In genomic region chr8:116412703-116413102, GRCm38 (mm10) we compare ENCODE assay signal across 14 mouse cellular contexts.
A peak's percentile ranks its signal among the peaks of the same experiment; 100 is the strongest.
DNase-seq lines count a peak whose midpoint lies in the region; ATAC-seq and TF ChIP-seq lines count a peak whose summit lies in the region.
"Had no signal": no experiment of that assay in that cellular context is flagged by ENCODE, and none has a peak within 500 bp of the region (broad histone marks: within the 10 kb centered on the region; RNA-seq: fewer than 3 reads in every experiment).

No protein-coding gene starts in this region.

- H3K27ac ChIP-seq in kidney, adult 2 months (ENCODE audit: insufficient read depth, low read depth, low read length), result no peak overlapping the region
- no peak overlapping the region for H3K27ac ChIP-seq in embryonic facial prominence, embryonic 14.5 days (replicated peaks; ENCODE audit: low read depth, low read length)
- H3K27ac ChIP-seq in intestine, embryonic 16.5 days (ENCODE audit: low read length), result no peak overlapping the region
- no peak overlapping the region for H3K27ac ChIP-seq in neural tube, embryonic 12.5 days
- H3K27ac ChIP-seq: heart, embryonic 13.5 days; left cerebral cortex, adult 2 months had no signal

- ATAC-seq in embryonic facial prominence, embryonic 14.5 days (ENCODE audit: low read depth), result no peak
- ATAC-seq in intestine, embryonic 16.5 days, result no peak
- ATAC-seq in neural tube, embryonic 12.5 days (ENCODE audit: low FRiP score, low read depth), result no peak

- H3K9ac ChIP-seq in embryonic facial prominence, embryonic 14.5 days (ENCODE audit: low read depth, low read length), result peak overlapping the region; percentile 34; the same call in 1 of the 2 replicates
- H3K9ac ChIP-seq in intestine, embryonic 16.5 days (ENCODE audit: low read depth, low read length), result no peak overlapping the region
- no peak overlapping the region for H3K9ac ChIP-seq in neural tube, embryonic 12.5 days
- H3K9ac ChIP-seq: heart, embryonic 13.5 days had no signal

- no peak for TF ChIP-seq POLR2A in kidney, adult 2 months (IDR thresholded peaks at IDR 0.05; ENCODE audit: low read depth, low read length)

- no peaks in the 10 kb centered on the region for H3K36me3 ChIP-seq in kidney, adult 2 months (ENCODE audit: control insufficient read depth, insufficient read depth, low read length)
- no peaks in the 10 kb centered on the region for H3K36me3 ChIP-seq in embryonic facial prominence, embryonic 14.5 days (ENCODE audit: control insufficient read depth, insufficient read depth, low read length)
- H3K36me3 ChIP-seq in intestine, embryonic 16.5 days (ENCODE audit: control insufficient read depth, insufficient read depth, low read length), result no peaks in the 10 kb centered on the region
- no peaks in the 10 kb centered on the region for H3K36me3 ChIP-seq in neural tube, embryonic 12.5 days
- H3K36me3 ChIP-seq: heart, embryonic 13.5 days had no signal

- peak; percentile 22 for DNase-seq in kidney, postnatal 10 days
- no peak for DNase-seq in kidney, adult 2 months
- DNase-seq in embryonic facial prominence, embryonic 14.5 days (ENCODE audit: low spot score), result no peak
- no peak for DNase-seq in frontal cortex, postnatal 14 days (ENCODE audit: low spot score in 2 of 2)
- no peak for DNase-seq in ovary, postnatal 10 days (ENCODE audit: low spot score)
- no peak for DNase-seq in urinary bladder, postnatal 25 days (ENCODE audit: low spot score)
- DNase-seq: adrenal gland, postnatal 25 days; cerebellum, postnatal 14 days; lung, adult 18-20 months; right cerebral cortex, postnatal 25 days had no signal

- H3K27me3 ChIP-seq in kidney, adult 2 months (replicated peaks; ENCODE audit: control insufficient read depth, insufficient read depth, low read length), result no peaks in the 10 kb centered on the region
- H3K27me3 ChIP-seq in embryonic facial prominence, embryonic 14.5 days (replicated peaks; ENCODE audit: control insufficient read depth, insufficient read depth, low read length), result no peaks in the 10 kb centered on the region
- H3K27me3 ChIP-seq in intestine, embryonic 16.5 days (replicated peaks; ENCODE audit: control insufficient read depth, insufficient read depth, low read length), result no peaks in the 10 kb centered on the region; the same call in 1 of the 2 replicates
- H3K27me3 ChIP-seq in neural tube, embryonic 12.5 days (replicated peaks), result no peaks in the 10 kb centered on the region; the same call in 1 of the 2 replicates
- H3K27me3 ChIP-seq: heart, embryonic 13.5 days had no signal

- TF ChIP-seq CTCF in kidney, adult 2 months (conservative IDR thresholded peaks at IDR 0.05; ENCODE audit: insufficient read depth, insufficient read length, low read depth, low read length), result no peak

- WGBS in kidney, adult 2 months, result 61% methylated on average over 12 of the region's 12 CpGs
- 39% methylated on average over 12 of the region's 12 CpGs for WGBS in embryonic facial prominence, embryonic 14.5 days
- 22% methylated on average over 12 of the region's 12 CpGs for WGBS in intestine, embryonic 16.5 days
- 14% methylated on average over 12 of the region's 12 CpGs for WGBS in neural tube, embryonic 12.5 days

- H3K4me3 ChIP-seq in kidney, adult 2 months (ENCODE audit: insufficient read depth, low read depth, low read length), result no peak overlapping the region
- no peak overlapping the region for H3K4me3 ChIP-seq in embryonic facial prominence, embryonic 14.5 days (ENCODE audit: low read depth, low read length)
- H3K4me3 ChIP-seq in intestine, embryonic 16.5 days (ENCODE audit: low read length), result no peak overlapping the region
- H3K4me3 ChIP-seq in neural tube, embryonic 12.5 days, result no peak overlapping the region
- H3K4me3 ChIP-seq: heart, embryonic 13.5 days; left cerebral cortex, adult 2 months had no signal

- no peaks in the 10 kb centered on the region for H3K4me1 ChIP-seq in kidney, adult 2 months (ENCODE audit: control insufficient read depth, insufficient read depth, low read length)
- 0 out of 2 replicates have a peak, but pooled peaks cover 3% of the 10 kb centered on the region for H3K4me1 ChIP-seq in embryonic facial prominence, embryonic 14.5 days (ENCODE audit: control insufficient read depth, insufficient read depth, low read length)
- peaks cover 10% of the 10 kb centered on the region for H3K4me1 ChIP-seq in intestine, embryonic 16.5 days (ENCODE audit: control insufficient read depth, insufficient read depth, low read length)
- H3K4me1 ChIP-seq in neural tube, embryonic 12.5 days, result peaks cover 7% of the 10 kb centered on the region; the same call in 1 of the 2 replicates
- H3K4me1 ChIP-seq: heart, embryonic 13.5 days had no signal

- H3K4me2 ChIP-seq in embryonic facial prominence, embryonic 14.5 days (ENCODE audit: low read depth, low read length), result peak overlapping the region; percentile 32
- peak overlapping the region; percentile 30; the same call in 1 of the 2 replicates for H3K4me2 ChIP-seq in intestine, embryonic 16.5 days (ENCODE audit: low read depth, low read length)
- H3K4me2 ChIP-seq in neural tube, embryonic 12.5 days (replicated peaks), result peak overlapping the region; percentile 41
- H3K4me2 ChIP-seq: heart, embryonic 13.5 days had no signal

- no peaks in the 10 kb centered on the region for H3K9me3 ChIP-seq in embryonic facial prominence, embryonic 14.5 days (ENCODE audit: control insufficient read depth, low read length)
- H3K9me3 ChIP-seq in intestine, embryonic 16.5 days (ENCODE audit: control insufficient read depth, low read length), result no peaks in the 10 kb centered on the region
- no peaks in the 10 kb centered on the region for H3K9me3 ChIP-seq in neural tube, embryonic 12.5 days
- H3K9me3 ChIP-seq: heart, embryonic 13.5 days had no signal
